Mouse (Mus musculus): Measurements from ENCODE around the gene Ddx51. TPM values are rescaled to one million over a fixed set of nuclear protein-coding genes. Genes with fewer than 3 reads are reported as not detected.

Ddx51 gene
- 10.4 and 28.5 TPM in 2 replicates for polyA plus RNA-seq (2012; ENCODE audit: low replicate concordance)

GRCm38 (mm10) chr5:110652719-110653648 lies at the start of gene Ddx51, which contains the start of gene Noc4l:
Gene Ddx51 (plus strand): TSS chr5:110653451.
Gene Noc4l (minus strand): TSS chr5:110653417.

Other genes starting within 250 kb of the Ddx51 start
- 105 and 214 TPM in 2 replicates for gene Fbrsl1, start 204.9 kb upstream of the Ddx51 start, polyA plus RNA-seq (2012; ENCODE audit: low replicate concordance)
- gene Galnt9, start 109.1 kb upstream of the Ddx51 start, polyA plus RNA-seq (2012; ENCODE audit: low replicate concordance), result 0.18 TPM in 1 of 2 replicates, not detected in the other
- gene Noc4l, start within 50 bp of the Ddx51 start, polyA plus RNA-seq (2012; ENCODE audit: low replicate concordance), result 94.6 and 145 TPM in 2 replicates
- 81.5 and 137 TPM in 2 replicates for gene Ep400, start 117.3 kb downstream of the Ddx51 start, polyA plus RNA-seq (2012; ENCODE audit: low replicate concordance)
- gene Pus1, start 127.2 kb downstream of the Ddx51 start, polyA plus RNA-seq (2012; ENCODE audit: low replicate concordance), result 63.4 and 140 TPM in 2 replicates
- 204 and 273 TPM in 2 replicates for gene Ulk1, start 156.6 kb downstream of the Ddx51 start, polyA plus RNA-seq (2012; ENCODE audit: low replicate concordance)
- 11.1 and 12.4 TPM in 2 replicates for gene Hscb, start 186.3 kb downstream of the Ddx51 start, polyA plus RNA-seq (2012; ENCODE audit: low replicate concordance)
- 0.98 and 4.6 TPM in 2 replicates for gene Chek2, start 186.5 kb downstream of the Ddx51 start, polyA plus RNA-seq (2012; ENCODE audit: low replicate concordance)
- 5.1 and 5.2 TPM in 2 replicates for gene Ttc28, start 226.4 kb downstream of the Ddx51 start, polyA plus RNA-seq (2012; ENCODE audit: low replicate concordance)